Mouse (Mus musculus) heart, postnatal 0 days (tissue): ENCODE results near the gene Mocs1. TPM values are rescaled to one million over a fixed set of nuclear protein-coding genes. Genes with fewer than 3 reads are reported as not detected.
"Not testable (repeated sequence)": the region's sequence is repeated elsewhere in the genome, so short reads cannot be mapped to it uniquely, and the experiment has no call there.

Source experiments
- ATAC-seq: fragments of 200-750 bp; cut with Nextera tagmentation; 2 replicates; pipeline ENCODE4 v1.8.0; 2017; ENCODE audit warnings: low read depth, moderate number of reproducible peaks, moderate library complexity; ENCODE audit not compliant: insufficient read depth
- DNase-seq: peaks from one replicate; pipeline ENCODE4 v3.0.0-alpha.2; 2016; ENCODE audit warnings: low spot score
- H3K27ac ChIP-seq: fragments of 300-500 bp; sonication (generic); 2 replicates; pipeline ENCODE4 v1.5.1; 2014; ENCODE audit warnings: low read depth, mild to moderate bottlenecking
- H3K27me3 ChIP-seq: fragments of 300-500 bp; sonication (generic); 2 replicates; pipeline ENCODE4 v1.6.1; 2014; ENCODE audit warnings: low read length, mixed read lengths; ENCODE audit not compliant: control insufficient read depth, insufficient read depth
- H3K36me3 ChIP-seq: fragments of 300-500 bp; sonication (generic); replicated peaks from 2 replicates; pipeline ENCODE4 v1.6.1; 2014; ENCODE audit warnings: low read length, mixed read lengths; ENCODE audit not compliant: control insufficient read depth, insufficient read depth
- H3K4me1 ChIP-seq: fragments of 300-500 bp; sonication (generic); 2 replicates; pipeline ENCODE4 v1.6.1; 2014; ENCODE audit warnings: antibody characterized with exemption; ENCODE audit not compliant: control insufficient read depth, insufficient read depth
- H3K4me2 ChIP-seq: fragments of 300-500 bp; sonication (generic); 2 replicates; pipeline ENCODE4 v1.6.1; 2014; ENCODE audit warnings: low read depth, mild to moderate bottlenecking, low read length, moderate library complexity
- H3K4me3 ChIP-seq: fragments of 300-500 bp; sonication (generic); 2 replicates; pipeline ENCODE4 v1.5.1; 2014; ENCODE audit warnings: low read depth, low read length
- H3K9ac ChIP-seq: fragments of 300-500 bp; sonication (generic); replicated peaks from 2 replicates; pipeline ENCODE4 v1.6.1; 2014; ENCODE audit warnings: low read depth, low read length, mixed read lengths
- H3K9me3 ChIP-seq: fragments of 300-500 bp; sonication (generic); replicated peaks from 2 replicates; pipeline ENCODE4 v1.6.1; 2016; ENCODE audit warnings: low read length; ENCODE audit not compliant: control insufficient read depth
- CTCF ChIP-seq: IDR thresholded peaks from 2 replicates; pipeline ENCODE4 v1.5.1; 2016; ENCODE audit warnings: antibody characterized with exemption, control low read depth, low read depth
- EP300 ChIP-seq: IDR thresholded peaks from 2 replicates; pipeline ENCODE4 v1.6.1; 2016; ENCODE audit warnings: antibody characterized with exemption, low read depth
- WGBS: fragments of 180-500 bp; shearing (Covaris S2); extraction: QIAGEN DNeasy Blood & Tissue Kit; methylation state at CpG from one replicate; pipeline ENCODE4 v1.1.7; 2014; 5-methylcytosine and 5-hydroxymethylcytosine counted together
- polyA plus RNA-seq: library from polyadenylated mRNA; unstranded; fragments of >200 nt; fragmentation: Nextera tagmentation; extraction: Ambion mirVana; gene quantifications from 2 replicates; pipeline ENCODE4 v1.2.1, GENCODE M21; 2015
- total RNA-seq: library from RNA; depleted of rRNA; stranded (reverse); fragments of >200 nt; gene quantifications from 2 replicates; pipeline ENCODE4 v1.2.3, GENCODE M21; 2014; ENCODE audit warnings: low replicate concordance

Mocs1 gene
- total and polyA plus RNA-seq, 2 experiments from 2014 or later: 2.8 to 13.1 TPM

- H3K27me3 ChIP-seq: no peaks in the 10 kb centered on the region
- peaks cover 30% of the 10 kb centered on the region for H3K4me1 ChIP-seq
- no peak for ATAC-seq
- H3K27ac ChIP-seq: no peak overlapping the region
- DNase-seq: no peak
- WGBS: 89% methylated on average over 6 of the region's 6 CpGs
- H3K9me3 ChIP-seq: no peaks in the 10 kb centered on the region
- H3K4me2 ChIP-seq: no peak overlapping the region
- no peak overlapping the region for H3K4me3 ChIP-seq
- H3K36me3 ChIP-seq: peaks cover 32% of the 10 kb centered on the region
- no peak for TF ChIP-seq EP300
- TF ChIP-seq CTCF: no peak
- H3K9ac ChIP-seq: no peak overlapping the region
Measured at GRCm38 (mm10) chr17:49433071-49433470, 4.9 kb downstream of the Mocs1 start.

GRCm38 (mm10) chr17:49434236-49434635 lies 6.1 kb downstream of the Mocs1 start:
- ATAC-seq (no peak), DNase-seq (no peak)
- TF ChIP-seq EP300: no peak
- TF ChIP-seq CTCF: no peak
- no peaks in the 10 kb centered on the region for H3K27me3 ChIP-seq
- H3K9me3 ChIP-seq: no peaks in the 10 kb centered on the region
- H3K27ac ChIP-seq: no peak overlapping the region
- peaks cover 24% of the 10 kb centered on the region for H3K4me1 ChIP-seq
- H3K4me2 ChIP-seq: no peak overlapping the region
- 64% methylated on average over 6 of the region's 6 CpGs for WGBS
- H3K4me3 ChIP-seq: no peak overlapping the region
- H3K36me3 ChIP-seq: peaks cover 40% of the 10 kb centered on the region
- no peak overlapping the region for H3K9ac ChIP-seq

GRCm38 (mm10) chr17:49435081-49435480 lies 6.9 kb downstream of the Mocs1 start:
- H3K36me3 ChIP-seq: peaks cover 47% of the 10 kb centered on the region
- H3K9ac ChIP-seq: no peak overlapping the region
- no peak overlapping the region for H3K4me3 ChIP-seq
- H3K9me3 ChIP-seq: no peaks in the 10 kb centered on the region
- no peak overlapping the region for H3K27ac ChIP-seq
- H3K4me2 ChIP-seq: no peak overlapping the region
- TF ChIP-seq CTCF (no peak), EP300 (no peak)
- peaks cover 19% of the 10 kb centered on the region for H3K4me1 ChIP-seq
- no peaks in the 10 kb centered on the region for H3K27me3 ChIP-seq
- no peak for DNase-seq
- no peak for ATAC-seq
- 87% methylated on average over 10 of the region's 10 CpGs for WGBS

- H3K27ac ChIP-seq: no peak overlapping the region
- no peak overlapping the region for H3K9ac ChIP-seq
- no peak for ATAC-seq
- no peaks in the 10 kb centered on the region for H3K9me3 ChIP-seq
- no peak overlapping the region for H3K4me3 ChIP-seq
- H3K4me1 ChIP-seq: peaks cover 9% of the 10 kb centered on the region; the same call in 1 of the 2 replicates
- no peak overlapping the region for H3K4me2 ChIP-seq
- H3K27me3 ChIP-seq: no peaks in the 10 kb centered on the region
- 87% methylated on average over 6 of the region's 6 CpGs for WGBS
- TF ChIP-seq EP300 (no peak), CTCF (no peak)
- H3K36me3 ChIP-seq: peaks cover 52% of the 10 kb centered on the region
- no peak for DNase-seq
Measured at GRCm38 (mm10) chr17:49436631-49437030, 8.5 kb downstream of the Mocs1 start.

- not testable (repeated sequence) for H3K9me3 ChIP-seq
Measured at GRCm38 (mm10) chr17:49437306-49437705, 9.1 kb downstream of the Mocs1 start.

GRCm38 (mm10) chr17:49438822-49439574 lies 10.8 kb downstream of the Mocs1 start:
- no peaks in the 10 kb centered on the region for H3K4me1 ChIP-seq
- peaks cover 52% of the 10 kb centered on the region for H3K36me3 ChIP-seq
- no peak for DNase-seq
- H3K27ac ChIP-seq: no peak overlapping the region
- H3K4me3 ChIP-seq: no peak overlapping the region
- H3K27me3 ChIP-seq: no peaks in the 10 kb centered on the region
- no peak for TF ChIP-seq CTCF
- no peak overlapping the region for H3K9ac ChIP-seq
- H3K4me2 ChIP-seq: no peak overlapping the region
- H3K9me3 ChIP-seq: no peaks in the 10 kb centered on the region
- no peak for ATAC-seq
- 61% methylated on average over 12 of the region's 12 CpGs for WGBS

More at GRCm38 (mm10) chr17:49437306-49437705, 9.1 kb downstream of the Mocs1 start:
- H3K36me3 ChIP-seq: peaks cover 52% of the 10 kb centered on the region
- H3K4me1 ChIP-seq, H3K27me3 ChIP-seq, H3K4me3 ChIP-seq, DNase-seq, H3K4me2 ChIP-seq, H3K27ac ChIP-seq, H3K9ac ChIP-seq, ATAC-seq: not testable (repeated sequence)
